Mouse (Mus musculus): ENCODE data around the gene Klhl29. TPM values are rescaled to one million over a fixed set of nuclear protein-coding genes. Genes with fewer than 3 reads are reported as not detected.

Gene Klhl29
- polyA plus RNA-seq, 1 experiment from 2014 or later = 0.35 TPM

GRCm38 (mm10) chr12:5147346-5148035 lies 228.0 kb downstream of the Klhl29 start:
- Histone ChIP-seq H3K27ac (ENCODE audit: low read length) (no peak overlapping the region), H3K4me2 (ENCODE audit: low read depth, low read length) (no peak overlapping the region), H3K4me3 (ENCODE audit: low read length) (no peak overlapping the region), H3K9me3 (ENCODE audit: control insufficient read depth, low read length) (no peaks in the 10 kb centered on the region), H3K27me3 (ENCODE audit: control insufficient read depth, insufficient read depth, low read depth, low read length) (no peaks in the 10 kb centered on the region), H3K4me1 (replicated peaks; ENCODE audit: control insufficient read depth, insufficient read depth, low read length) (no peaks in the 10 kb centered on the region), H3K9ac (ENCODE audit: low read length) (no peak overlapping the region), H3K36me3 (ENCODE audit: control insufficient read depth, insufficient read depth, low read length) (no peaks in the 10 kb centered on the region)
- WGBS = 64% methylated on average over 5 of the region's 5 CpGs
- no peak for ATAC-seq (ENCODE audit: low read depth)

GRCm38 (mm10) chr12:5143903-5144781 lies 231.3 kb downstream of the Klhl29 start:
- WGBS = 63% methylated on average over 5 of the region's 5 CpGs
- H3K27ac ChIP-seq (ENCODE audit: low read length) = no peak overlapping the region

GRCm38 (mm10) chr12:5143224-5143623 lies 232.3 kb downstream of the Klhl29 start:
- WGBS = 64% methylated on average over 5 of the region's 5 CpGs

More at GRCm38 (mm10) chr12:5143903-5144781, 231.3 kb downstream of the Klhl29 start:
- no peaks in the 10 kb centered on the region for H3K36me3 ChIP-seq (ENCODE audit: control insufficient read depth, insufficient read depth, low read length)
- no peak for ATAC-seq (ENCODE audit: low read depth)
- H3K27me3 ChIP-seq (ENCODE audit: control insufficient read depth, insufficient read depth, low read depth, low read length) = no peaks in the 10 kb centered on the region
- H3K4me2 ChIP-seq (ENCODE audit: low read depth, low read length) = no peak overlapping the region
- H3K4me3 ChIP-seq (ENCODE audit: low read length) = no peak overlapping the region
- H3K9ac ChIP-seq (ENCODE audit: low read length) = no peak overlapping the region
- H3K9me3 ChIP-seq (ENCODE audit: control insufficient read depth, low read length) = no peaks in the 10 kb centered on the region
- H3K4me1 ChIP-seq (replicated peaks; ENCODE audit: control insufficient read depth, insufficient read depth, low read length) = no peaks in the 10 kb centered on the region

GRCm38 (mm10) chr12:5142776-5143175 lies 232.7 kb downstream of the Klhl29 start:
- no peak overlapping the region for H3K27ac ChIP-seq (ENCODE audit: low read length)
- WGBS = 24% methylated on average over 3 of the region's 3 CpGs
- no peak overlapping the region for H3K4me2 ChIP-seq (ENCODE audit: low read depth, low read length)
- no peak overlapping the region for H3K9ac ChIP-seq (ENCODE audit: low read length)
- 0 out of 2 replicates have a peak, but pooled peaks cover 3% of the 10 kb centered on the region for H3K4me1 ChIP-seq (replicated peaks; ENCODE audit: control insufficient read depth, insufficient read depth, low read length)
- peak; percentile 67; the same call in 1 of the 2 replicates for ATAC-seq (ENCODE audit: low read depth)
- no peaks in the 10 kb centered on the region for H3K27me3 ChIP-seq (ENCODE audit: control insufficient read depth, insufficient read depth, low read depth, low read length)
- H3K9me3 ChIP-seq (ENCODE audit: control insufficient read depth, low read length) = no peaks in the 10 kb centered on the region
- H3K36me3 ChIP-seq (ENCODE audit: control insufficient read depth, insufficient read depth, low read length) = no peaks in the 10 kb centered on the region
- H3K4me3 ChIP-seq (ENCODE audit: low read length) = no peak overlapping the region

More at GRCm38 (mm10) chr12:5143224-5143623, 232.3 kb downstream of the Klhl29 start:
- no peaks in the 10 kb centered on the region for H3K9me3 ChIP-seq (ENCODE audit: control insufficient read depth, low read length)
- H3K27ac ChIP-seq (ENCODE audit: low read length) = no peak overlapping the region
- no peak for ATAC-seq (ENCODE audit: low read depth)
- 0 out of 2 replicates have a peak, but pooled peaks cover 3% of the 10 kb centered on the region for H3K4me1 ChIP-seq (replicated peaks; ENCODE audit: control insufficient read depth, insufficient read depth, low read length)
- H3K36me3 ChIP-seq (ENCODE audit: control insufficient read depth, insufficient read depth, low read length) = no peaks in the 10 kb centered on the region
- H3K27me3 ChIP-seq (ENCODE audit: control insufficient read depth, insufficient read depth, low read depth, low read length) = no peaks in the 10 kb centered on the region
- H3K4me3 ChIP-seq (ENCODE audit: low read length) = no peak overlapping the region
- no peak overlapping the region for H3K9ac ChIP-seq (ENCODE audit: low read length)
- no peak overlapping the region for H3K4me2 ChIP-seq (ENCODE audit: low read depth, low read length)

GRCm38 (mm10) chr12:5141040-5141439 lies 234.4 kb downstream of the Klhl29 start:
- Histone ChIP-seq H3K4me3 (ENCODE audit: low read length) (no peak overlapping the region), H3K27ac (ENCODE audit: low read length) (no peak overlapping the region), H3K9me3 (ENCODE audit: control insufficient read depth, low read length) (no peaks in the 10 kb centered on the region), H3K4me2 (ENCODE audit: low read depth, low read length) (no peak overlapping the region), H3K36me3 (ENCODE audit: control insufficient read depth, insufficient read depth, low read length) (no peaks in the 10 kb centered on the region), H3K27me3 (ENCODE audit: control insufficient read depth, insufficient read depth, low read depth, low read length) (no peaks in the 10 kb centered on the region), H3K4me1 (replicated peaks; ENCODE audit: control insufficient read depth, insufficient read depth, low read length) (0 out of 2 replicates have a peak, but pooled peaks cover 3% of the 10 kb centered on the region), H3K9ac (ENCODE audit: low read length) (no peak overlapping the region)
- whole genome bisulfite sequencing = 53% methylated on average over 4 of the region's 4 CpGs
- ATAC-seq (ENCODE audit: low read depth) = no peak

- Histone ChIP-seq H3K4me2 (ENCODE audit: low read depth, low read length) (no peak overlapping the region), H3K27me3 (ENCODE audit: control insufficient read depth, insufficient read depth, low read depth, low read length) (no peaks in the 10 kb centered on the region), H3K4me3 (ENCODE audit: low read length) (no peak overlapping the region), H3K9ac (ENCODE audit: low read length) (no peak overlapping the region), H3K36me3 (ENCODE audit: control insufficient read depth, insufficient read depth, low read length) (no peaks in the 10 kb centered on the region), H3K27ac (ENCODE audit: low read length) (no peak overlapping the region), H3K4me1 (replicated peaks; ENCODE audit: control insufficient read depth, insufficient read depth, low read length) (0 out of 2 replicates have a peak, but pooled peaks cover 3% of the 10 kb centered on the region), H3K9me3 (ENCODE audit: control insufficient read depth, low read length) (no peaks in the 10 kb centered on the region)
- peak; percentile 51; the same call in 1 of the 2 replicates for ATAC-seq (ENCODE audit: low read depth)
- 39% methylated on average over 4 of the region's 4 CpGs for WGBS
Observed at GRCm38 (mm10) chr12:5139302-5139701, 236.2 kb downstream of the Klhl29 start.

- H3K27ac ChIP-seq (ENCODE audit: low read length) = no peak overlapping the region
- no peaks in the 10 kb centered on the region for H3K36me3 ChIP-seq (ENCODE audit: control insufficient read depth, insufficient read depth, low read length)
- H3K4me1 ChIP-seq (replicated peaks; ENCODE audit: control insufficient read depth, insufficient read depth, low read length) = 0 out of 2 replicates have a peak, but pooled peaks cover 3% of the 10 kb centered on the region
- no peak overlapping the region for H3K4me3 ChIP-seq (ENCODE audit: low read length)
- H3K27me3 ChIP-seq (ENCODE audit: control insufficient read depth, insufficient read depth, low read depth, low read length) = no peaks in the 10 kb centered on the region
- ATAC-seq (ENCODE audit: low read depth) = peak; percentile 34; the same call in 1 of the 2 replicates
- 30% methylated on average over 4 of the region's 4 CpGs for WGBS
- no peaks in the 10 kb centered on the region for H3K9me3 ChIP-seq (ENCODE audit: control insufficient read depth, low read length)
- H3K9ac ChIP-seq (ENCODE audit: low read length) = no peak overlapping the region
- H3K4me2 ChIP-seq (ENCODE audit: low read depth, low read length) = no peak overlapping the region
Observed at GRCm38 (mm10) chr12:5136300-5136699, 239.2 kb downstream of the Klhl29 start.

GRCm38 (mm10) chr12:5129190-5129589 lies 246.3 kb downstream of the Klhl29 start:
- no peak for ATAC-seq (ENCODE audit: low read depth)
- Histone ChIP-seq H3K27ac (ENCODE audit: low read length) (no peak overlapping the region), H3K4me1 (replicated peaks; ENCODE audit: control insufficient read depth, insufficient read depth, low read length) (no peaks in the 10 kb centered on the region), H3K9me3 (ENCODE audit: control insufficient read depth, low read length) (no peaks in the 10 kb centered on the region), H3K36me3 (ENCODE audit: control insufficient read depth, insufficient read depth, low read length) (no peaks in the 10 kb centered on the region), H3K4me2 (ENCODE audit: low read depth, low read length) (no peak overlapping the region), H3K4me3 (ENCODE audit: low read length) (no peak overlapping the region), H3K9ac (ENCODE audit: low read length) (no peak overlapping the region), H3K27me3 (ENCODE audit: control insufficient read depth, insufficient read depth, low read depth, low read length) (no peaks in the 10 kb centered on the region)
- 72% methylated on average over 4 of the region's 4 CpGs for WGBS

GRCm38 (mm10) chr12:5125907-5126306 lies 249.6 kb downstream of the Klhl29 start:
- H3K27ac ChIP-seq (ENCODE audit: low read length) = no peak overlapping the region
- H3K9me3 ChIP-seq (ENCODE audit: control insufficient read depth, low read length) = no peaks in the 10 kb centered on the region
- no peaks in the 10 kb centered on the region for H3K36me3 ChIP-seq (ENCODE audit: control insufficient read depth, insufficient read depth, low read length)
- H3K9ac ChIP-seq (ENCODE audit: low read length) = no peak overlapping the region
- no peaks in the 10 kb centered on the region for H3K27me3 ChIP-seq (ENCODE audit: control insufficient read depth, insufficient read depth, low read depth, low read length)
- WGBS = 64% methylated on average over 7 of the region's 7 CpGs
- no peak for ATAC-seq (ENCODE audit: low read depth)
- no peak overlapping the region for H3K4me2 ChIP-seq (ENCODE audit: low read depth, low read length)
- no peaks in the 10 kb centered on the region for H3K4me1 ChIP-seq (replicated peaks; ENCODE audit: control insufficient read depth, insufficient read depth, low read length)
- H3K4me3 ChIP-seq (ENCODE audit: low read length) = no peak overlapping the region
